Mouse (Mus musculus): ENCODE data around the gene Megf8. TPM values are rescaled to one million over a fixed set of nuclear protein-coding genes. Genes with fewer than 3 reads are reported as not detected.
"Not testable (repeated sequence)": the region's sequence is repeated elsewhere in the genome, so short reads cannot be mapped to it uniquely, and the experiment has no call there.

Megf8 gene
- polyA plus RNA-seq, 1 experiment = 40.0 TPM

DNA sequence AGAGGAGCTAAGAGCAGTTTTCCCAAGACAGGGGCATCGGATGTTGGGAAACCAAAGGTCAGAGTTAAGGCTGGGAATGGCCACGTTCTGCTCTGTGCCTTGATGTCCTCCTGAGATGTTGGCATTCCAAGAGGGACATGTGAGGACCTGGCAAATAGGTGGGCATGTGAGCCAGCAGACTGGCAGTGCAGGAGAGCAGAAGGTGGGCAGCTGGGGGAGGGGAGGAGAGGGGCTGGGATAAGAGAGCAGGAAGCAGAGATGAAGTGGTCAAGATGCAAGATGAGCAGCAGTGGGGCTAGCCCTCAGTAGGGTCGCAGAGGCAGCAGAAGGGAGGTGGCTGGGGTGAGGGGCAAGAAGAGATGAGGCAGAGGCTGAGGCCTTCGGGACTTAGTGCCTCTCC, 66.9 kb downstream of the Megf8 start:
- DNase-seq (ENCODE audit: low read depth) = no peak

DNA sequence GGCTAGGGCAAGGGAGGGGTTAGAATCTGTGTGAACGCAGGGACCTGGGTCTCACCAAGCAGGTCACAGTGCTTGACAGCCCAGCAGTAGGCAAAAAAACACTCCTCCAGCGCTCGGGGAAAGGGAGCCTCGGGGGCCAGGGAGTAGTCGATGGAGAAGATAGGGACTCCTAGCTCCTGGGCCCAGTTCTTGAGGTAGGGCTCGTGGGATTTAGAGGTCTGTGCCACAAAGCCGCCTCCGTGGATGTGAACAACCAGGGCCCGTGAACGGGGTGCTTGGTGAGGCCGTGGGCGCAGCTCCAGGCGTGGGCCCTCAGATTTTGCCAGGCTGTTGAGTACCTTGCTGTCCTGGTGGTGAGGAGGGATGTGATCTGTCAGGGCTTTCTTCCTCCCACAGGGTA, 67.4 kb downstream of the Megf8 start:
- no peak for DNase-seq (ENCODE audit: low read depth)

- no peak for DNase-seq (ENCODE audit: low read depth)
Measured at GRCm38 (mm10) chr7:25384818-25385217, 67.9 kb downstream of the Megf8 start.

DNA sequence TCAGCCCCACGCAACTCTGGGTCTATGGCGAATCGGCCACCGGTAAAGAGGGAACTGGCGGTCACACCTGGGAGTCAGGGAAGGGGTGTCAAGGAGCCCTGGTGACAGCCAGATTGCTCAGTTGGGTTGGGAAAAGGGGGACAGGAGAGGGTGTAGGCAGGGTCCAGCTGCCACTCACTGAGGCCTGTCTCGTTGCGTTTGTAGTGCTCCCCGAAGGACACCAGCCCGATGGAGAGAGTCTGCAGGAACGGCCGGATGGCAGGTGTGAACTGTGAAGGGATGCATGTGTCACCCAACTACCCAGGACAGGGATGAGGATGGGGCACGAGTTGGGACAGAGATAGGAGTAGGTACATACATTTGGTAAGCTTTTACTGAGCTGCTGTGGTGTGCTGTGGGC, 68.3 kb downstream of the Megf8 start:
- no peak for DNase-seq (ENCODE audit: low read depth)

GRCm38 (mm10) chr7:25385850-25386555, 69.0 kb downstream of the Megf8 start:
- DNase-seq (ENCODE audit: low read depth) = no peak

GRCm38 (mm10) chr7:25387811-25388440, 71.0 kb downstream of the Megf8 start:
- no peak for DNase-seq (ENCODE audit: low read depth)

GRCm38 (mm10) chr7:25388916-25389315, 72.0 kb downstream of the Megf8 start:
- DNase-seq (ENCODE audit: low read depth) = no peak

GRCm38 (mm10) chr7:25390054-25390770, 73.2 kb downstream of the Megf8 start:
- DNase-seq (ENCODE audit: low read depth) = no peak

- no peak for DNase-seq (ENCODE audit: low read depth)
Measured at GRCm38 (mm10) chr7:25390986-25391385, 74.0 kb downstream of the Megf8 start.

GRCm38 (mm10) chr7:25391856-25392453, 75.0 kb downstream of the Megf8 start:
- DNase-seq (ENCODE audit: low read depth) = no peak

DNA sequence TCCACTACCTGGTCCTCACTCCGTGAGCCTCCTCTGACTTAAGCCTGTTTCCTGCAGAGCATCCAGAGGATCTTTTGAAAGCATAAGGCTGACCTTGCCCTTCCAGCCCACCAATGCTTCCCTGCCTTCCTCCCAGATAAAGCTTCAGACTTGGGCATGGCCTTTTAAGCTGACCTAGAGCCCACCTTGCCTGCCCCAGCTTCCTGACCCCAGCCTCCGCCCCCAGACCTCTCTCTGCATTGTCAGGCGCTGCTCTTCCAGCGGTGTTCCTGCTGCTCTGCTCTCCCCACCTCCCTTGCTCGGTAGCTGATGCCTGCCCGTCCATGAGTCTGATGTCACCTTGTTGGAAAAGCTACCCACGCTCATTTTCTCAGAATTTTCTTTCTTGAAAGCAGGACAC, 75.9 kb downstream of the Megf8 start:
- no peak for DNase-seq (ENCODE audit: low read depth)

GRCm38 (mm10) chr7:25393451-25394210, 76.7 kb downstream of the Megf8 start:
- no peak for DNase-seq (ENCODE audit: low read depth)

DNA sequence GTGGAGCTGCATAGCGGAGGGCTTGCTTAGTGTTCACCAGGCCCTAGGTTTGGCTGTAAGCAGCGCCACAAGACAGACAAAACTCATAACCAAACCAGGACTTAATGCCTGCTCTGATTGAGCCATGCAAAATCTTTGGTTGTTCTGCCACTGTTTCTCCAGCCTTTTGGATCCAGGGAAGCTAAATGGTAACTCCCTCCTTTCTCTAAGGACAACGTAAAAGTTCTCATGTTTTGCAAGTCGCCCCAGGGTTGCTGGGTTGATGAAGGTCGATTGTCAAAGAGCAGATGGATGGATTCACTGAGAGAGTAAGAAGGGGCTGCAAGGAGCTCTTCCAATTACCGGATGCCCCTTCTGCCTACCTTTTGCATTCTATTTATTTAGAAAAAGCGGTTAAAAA, 77.8 kb downstream of the Megf8 start:
- DNase-seq (ENCODE audit: low read depth) = no peak

DNA sequence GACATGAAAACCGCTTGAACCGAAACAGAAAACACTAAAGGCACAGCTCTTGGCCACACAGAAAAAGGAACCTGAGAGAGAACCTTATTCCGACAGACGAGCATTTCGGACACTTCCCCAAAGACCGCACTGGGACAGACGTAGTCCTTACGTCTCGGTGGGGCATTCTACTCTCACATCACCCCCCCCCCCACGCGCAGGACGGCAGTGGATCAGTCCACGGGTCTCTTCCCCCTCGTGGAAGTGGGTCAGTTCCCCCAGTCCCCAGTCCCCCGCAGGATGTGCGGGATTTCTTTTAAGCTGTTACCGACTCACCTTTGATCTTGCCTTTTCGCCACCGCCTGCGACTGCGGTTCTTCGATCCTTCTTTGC, 78.2 kb downstream of the Megf8 start:
- DNase-seq (ENCODE audit: low read depth) = no peak

- DNase-seq (ENCODE audit: low read depth) = no peak
Measured at GRCm38 (mm10) chr7:25395558-25396521, 78.9 kb downstream of the Megf8 start.

- no peak for DNase-seq (ENCODE audit: low read depth)
Measured at GRCm38 (mm10) chr7:25396621-25397020, 79.7 kb downstream of the Megf8 start.

- no peak for DNase-seq (ENCODE audit: low read depth)
Measured at GRCm38 (mm10) chr7:25398610-25399009, 81.6 kb downstream of the Megf8 start, which contains the start of gene Lipe. Gene Lipe, minus strand, starts transcription at chr7:25398710.

GRCm38 (mm10) chr7:25399028-25399427, 82.1 kb downstream of the Megf8 start:
- not testable (repeated sequence) for DNase-seq (ENCODE audit: low read depth)

- DNase-seq (ENCODE audit: low read depth) = no peak
Measured at GRCm38 (mm10) chr7:25401551-25401950, 84.6 kb downstream of the Megf8 start.

- DNase-seq (ENCODE audit: low read depth) = no peak
Measured at GRCm38 (mm10) chr7:25401986-25402385, 85.0 kb downstream of the Megf8 start.

DNA sequence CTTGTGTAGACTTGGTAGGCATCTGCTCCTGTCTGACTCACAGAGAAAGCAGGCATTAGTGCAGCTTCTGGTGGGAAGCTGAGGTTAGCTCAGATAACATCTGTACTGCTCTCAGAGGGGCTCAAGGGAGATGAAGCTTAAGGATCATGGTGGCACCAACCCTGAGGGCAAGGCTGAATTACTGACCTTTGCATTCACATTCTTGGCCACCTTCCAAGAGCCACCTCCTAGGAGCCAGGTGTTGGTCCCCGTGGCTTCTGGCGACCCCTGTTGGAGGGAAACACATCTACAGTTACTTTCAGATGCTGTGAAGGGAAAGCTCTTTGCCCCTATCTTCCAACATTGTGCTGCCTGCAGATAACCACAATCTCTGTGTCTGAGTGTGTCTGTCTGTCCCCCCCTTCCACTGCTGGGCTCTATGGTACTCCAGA, 85.7 kb downstream of the Megf8 start:
- DNase-seq (ENCODE audit: low read depth) = no peak
